Mouse (Mus musculus) brain, embryonic 14.5 days (tissue): ENCODE results near the gene 4933415A04Rik.

Experiments used
- CTCF ChIP-seq: fragments of 200-500 bp; IDR thresholded peaks from 2 replicates; pipeline ENCODE4 v1.5.1; 2012; ENCODE audit warnings: inconsistent platforms, mild to moderate bottlenecking, moderate library complexity, borderline replicate concordance; ENCODE audit not compliant: insufficient read depth, insufficient read length; ENCODE audit errors: extremely low read depth
- POLR2A ChIP-seq: fragments of 200-500 bp; IDR thresholded peaks from 2 replicates; pipeline ENCODE4 v1.6.1; 2012; ENCODE audit warnings: mild to moderate bottlenecking, inconsistent platforms, borderline replicate concordance; ENCODE audit not compliant: poor library complexity, insufficient read depth, insufficient read length, severe bottlenecking; ENCODE audit errors: extremely low read depth

DNA sequence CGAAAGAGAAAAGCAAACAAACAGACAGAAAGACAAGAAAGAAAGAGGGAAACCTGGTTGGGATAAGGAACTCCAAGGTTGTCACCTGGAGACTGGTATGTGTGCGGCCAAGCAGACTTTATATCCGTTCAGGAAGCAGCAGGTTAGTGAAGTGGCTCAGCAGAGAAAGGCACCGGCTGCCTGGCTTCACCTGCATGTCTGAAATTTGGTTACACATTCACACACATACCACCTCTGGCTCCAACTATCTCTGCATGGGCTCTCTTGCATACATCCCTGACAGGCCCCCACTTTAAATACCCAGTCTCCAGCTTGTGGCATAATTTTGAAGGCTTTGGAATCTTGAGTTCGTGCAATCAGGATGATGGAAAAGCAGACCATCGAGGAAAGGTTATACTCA is 19.0 kb downstream of the 4933415A04Rik start:
- TF ChIP-seq CTCF (no peak), POLR2A (no peak)
